Mouse (Mus musculus) MEL (cell line): Measurements from ENCODE around the gene Plcb3. TPM values are rescaled to one million over a fixed set of nuclear protein-coding genes. Genes with fewer than 3 reads are reported as not detected.

Experiments used
- DNase-seq: peaks from one replicate; pipeline ENCODE4 v3.0.0; 2011; ENCODE audit warnings: low read depth, low spot score
- H3K27ac ChIP-seq: 2 replicates; pipeline ENCODE4 v1.5.1; 2012; ENCODE audit warnings: low read depth, mild to moderate bottlenecking, control low read depth, low read length, moderate library complexity; ENCODE audit not compliant: control insufficient read depth
- H3K27me3 ChIP-seq, 2 experiments: fragments of 150-350 bp in 1 of 2; sonication (generic) in 1 of 2; 2 replicates each; pipeline ENCODE4 v1.6.1; 2012; ENCODE audit warnings: low read length in 2 of 2, mild to moderate bottlenecking in 2 of 2, improper control_type of control experiment in 1 of 2, moderate library complexity in 1 of 2; ENCODE audit not compliant: insufficient read depth in 2 of 2, control insufficient read depth in 1 of 2
- H3K36me3 ChIP-seq, 2 experiments: 2 replicates each; pipeline ENCODE4 v1.6.1; 2012 to 2014; ENCODE audit warnings: low read length in 2 of 2, improper control_type of control experiment in 1 of 2, inconsistent platforms in 1 of 2, mild to moderate bottlenecking in 1 of 2; ENCODE audit not compliant: insufficient read depth in 2 of 2, control insufficient read depth in 1 of 2
- H3K4me1 ChIP-seq, 2 experiments: fragments of 150-350 bp in 1 of 2; sonication (generic) in 1 of 2; 2 replicates each; pipeline ENCODE4 v1.6.1; 2012; ENCODE audit warnings: low read length in 2 of 2, improper control_type of control experiment in 1 of 2, mild to moderate bottlenecking in 1 of 2; ENCODE audit not compliant: insufficient read depth in 2 of 2, control insufficient read depth in 1 of 2
- H3K4me3 ChIP-seq, 2 experiments: fragments of 150-350 bp in 1 of 2; sonication (generic) in 1 of 2; 2 replicates each; pipeline ENCODE4 v1.5.1; 2012; ENCODE audit warnings: low read depth in 2 of 2, low read length in 2 of 2, mild to moderate bottlenecking in 2 of 2, moderate library complexity in 2 of 2, control low read depth in 1 of 2, improper control_type of control experiment in 1 of 2; ENCODE audit not compliant: control insufficient read depth in 1 of 2, insufficient read depth in 1 of 2
- H3K79me2 ChIP-seq: 2 replicates; pipeline ENCODE4 v1.6.1; 2012; ENCODE audit warnings: mild to moderate bottlenecking, low read length, moderate library complexity; ENCODE audit not compliant: control insufficient read depth, poor library complexity, insufficient read depth
- H3K9ac ChIP-seq: 2 replicates; pipeline ENCODE4 v1.6.1; 2012; ENCODE audit warnings: low read depth, mild to moderate bottlenecking, control low read depth, low read length, moderate library complexity; ENCODE audit not compliant: control insufficient read depth, poor library complexity, severe bottlenecking
- H3K9me3 ChIP-seq: fragments of 150-350 bp; sonication (generic); replicated peaks from 2 replicates; pipeline ENCODE4 v1.6.1; 2012; ENCODE audit warnings: mild to moderate bottlenecking, low read length, improper control_type of control experiment, moderate library complexity; ENCODE audit not compliant: insufficient read depth
- CHD1 ChIP-seq: IDR thresholded peaks from 2 replicates; pipeline ENCODE4 v1.6.1; 2012; ENCODE audit warnings: low read depth, mild to moderate bottlenecking, inconsistent platforms, low read length, improper control_type of control experiment
- CHD2 ChIP-seq: IDR thresholded peaks from 2 replicates; pipeline ENCODE4 v1.6.1; 2011; ENCODE audit warnings: low read length, improper control_type of control experiment
- CTCF ChIP-seq, 3 experiments: IDR thresholded peaks in 2 of 3; conservative IDR thresholded peaks in 1 of 3; 2 replicates each; pipeline ENCODE4 v1.5.1; 2011 to 2012; ENCODE audit warnings: low read length in 3 of 3, low read depth in 2 of 3, mild to moderate bottlenecking in 2 of 3, improper control_type of control experiment in 1 of 3, inconsistent platforms in 1 of 3, mixed read lengths in 1 of 3, moderate library complexity in 1 of 3; ENCODE audit not compliant: control insufficient read depth in 1 of 3, insufficient read depth in 1 of 3, poor library complexity in 1 of 3, severe bottlenecking in 1 of 3
- E2F4 ChIP-seq: IDR thresholded peaks from 2 replicates; pipeline ENCODE4 v1.6.1; 2011; ENCODE audit warnings: low read depth, low read length, improper control_type of control experiment, borderline replicate concordance
- EP300 ChIP-seq, 2 experiments: IDR thresholded peaks; 2 replicates each; pipeline ENCODE4 v1.6.1; 2011; ENCODE audit warnings: improper control_type of control experiment in 2 of 2, low read length in 2 of 2, low read depth in 1 of 2, mild to moderate bottlenecking in 1 of 2
- GATA1 ChIP-seq: IDR thresholded peaks from 2 replicates; pipeline ENCODE4 v1.6.1; 2011; ENCODE audit warnings: low read depth, low read length, improper control_type of control experiment
- HCFC1 ChIP-seq: IDR thresholded peaks from 2 replicates; pipeline ENCODE4 v1.6.1; 2012; ENCODE audit warnings: low read depth, mild to moderate bottlenecking, inconsistent platforms, low read length, improper control_type of control experiment, moderate library complexity
- JUND ChIP-seq: IDR thresholded peaks from 2 replicates; pipeline ENCODE4 v1.6.1; 2011; ENCODE audit warnings: low read depth, mild to moderate bottlenecking, improper control_type of control experiment, low read length
- KAT2A ChIP-seq: conservative IDR thresholded peaks from 2 replicates; pipeline ENCODE4 v1.6.1; 2012; ENCODE audit warnings: low read depth, low read length, improper control_type of control experiment, inconsistent platforms
- MAFK ChIP-seq: IDR thresholded peaks from 2 replicates; pipeline ENCODE4 v1.6.1; 2011; ENCODE audit warnings: low read depth, mild to moderate bottlenecking, low read length, improper control_type of control experiment, borderline replicate concordance
- MAX ChIP-seq: IDR thresholded peaks from 2 replicates; pipeline ENCODE4 v1.6.1; 2011; ENCODE audit warnings: low read length, improper control_type of control experiment
- MAZ ChIP-seq: IDR thresholded peaks from 2 replicates; pipeline ENCODE4 v1.6.1; 2012; ENCODE audit warnings: low read depth, mild to moderate bottlenecking, inconsistent platforms, low read length, improper control_type of control experiment
- MXI1 ChIP-seq: IDR thresholded peaks from 2 replicates; pipeline ENCODE4 v1.6.1; 2011; ENCODE audit warnings: mild to moderate bottlenecking, low read depth, low read length, improper control_type of control experiment
- MYC ChIP-seq: IDR thresholded peaks from 2 replicates; pipeline ENCODE4 v1.6.1; 2011; ENCODE audit warnings: low read depth, mild to moderate bottlenecking, low read length, improper control_type of control experiment, moderate library complexity
- NRF1 ChIP-seq: IDR thresholded peaks from 2 replicates; pipeline ENCODE4 v1.6.1; 2014; ENCODE audit warnings: low read depth, mild to moderate bottlenecking, inconsistent platforms, low read length, improper control_type of control experiment, moderate library complexity; ENCODE audit not compliant: poor library complexity, insufficient read depth, severe bottlenecking
- POLR2A ChIP-seq, 2 experiments: IDR thresholded peaks; 2 replicates each; pipeline ENCODE4 v1.6.1; 2011 to 2012; ENCODE audit warnings: low read length in 2 of 2, mild to moderate bottlenecking in 2 of 2, control low read depth in 1 of 2, improper control_type of control experiment in 1 of 2, low read depth in 1 of 2, moderate library complexity in 1 of 2; ENCODE audit not compliant: control insufficient read depth in 1 of 2, insufficient read depth in 1 of 2, poor library complexity in 1 of 2
- POLR2AphosphoS2 ChIP-seq: IDR thresholded peaks from 2 replicates; pipeline ENCODE4 v1.6.1; 2011; ENCODE audit warnings: low read length, improper control_type of control experiment
- POLR2AphosphoS5 ChIP-seq: IDR thresholded peaks from 2 replicates; pipeline ENCODE4 v1.6.1; 2012; ENCODE audit warnings: low read depth, borderline replicate concordance, mild to moderate bottlenecking, inconsistent platforms, low read length, moderate library complexity, mixed read lengths
- RAD21 ChIP-seq: IDR thresholded peaks from 2 replicates; pipeline ENCODE4 v1.6.1; 2011; ENCODE audit warnings: mild to moderate bottlenecking, low read depth, low read length, improper control_type of control experiment
- SIN3A ChIP-seq: IDR thresholded peaks from 2 replicates; pipeline ENCODE4 v1.6.1; 2012; ENCODE audit warnings: low read length, improper control_type of control experiment, inconsistent platforms
- SMC3 ChIP-seq: IDR thresholded peaks from 2 replicates; pipeline ENCODE4 v1.6.1; 2011; ENCODE audit warnings: low read depth, low read length, improper control_type of control experiment
- TCF12 ChIP-seq: IDR thresholded peaks from 2 replicates; pipeline ENCODE4 v1.6.1; 2014; ENCODE audit warnings: low read depth, mild to moderate bottlenecking, inconsistent platforms, low read length, improper control_type of control experiment, moderate library complexity
- UBTF ChIP-seq: IDR thresholded peaks from 2 replicates; pipeline ENCODE4 v1.6.1; 2012; ENCODE audit warnings: low read depth, mild to moderate bottlenecking, inconsistent platforms, low read length, improper control_type of control experiment, moderate library complexity, borderline replicate concordance; ENCODE audit not compliant: insufficient read depth
- USF1 ChIP-seq: IDR thresholded peaks from 2 replicates; pipeline ENCODE4 v1.6.1; 2014; ENCODE audit warnings: low read depth, mild to moderate bottlenecking, inconsistent platforms, low read length, improper control_type of control experiment, moderate library complexity
- USF2 ChIP-seq, 2 experiments: IDR thresholded peaks; 2 replicates each; pipeline ENCODE4 v1.6.1; 2011 to 2012; ENCODE audit warnings: improper control_type of control experiment in 2 of 2, low read length in 2 of 2, borderline replicate concordance in 1 of 2, inconsistent platforms in 1 of 2, low read depth in 1 of 2, mild to moderate bottlenecking in 1 of 2; ENCODE audit not compliant: insufficient read depth in 1 of 2
- ZC3H11A ChIP-seq: IDR thresholded peaks from 2 replicates; pipeline ENCODE4 v1.6.1; 2012; ENCODE audit warnings: low read depth, mild to moderate bottlenecking, inconsistent platforms, low read length, improper control_type of control experiment
- ZMIZ1 ChIP-seq: IDR thresholded peaks from 2 replicates; pipeline ENCODE4 v1.6.1; 2012; ENCODE audit warnings: low read depth, mild to moderate bottlenecking, inconsistent platforms, low read length, improper control_type of control experiment, moderate library complexity
- ZNF384 ChIP-seq: IDR thresholded peaks from 2 replicates; pipeline ENCODE4 v1.6.1; 2012; ENCODE audit warnings: low read depth, mild to moderate bottlenecking, inconsistent platforms, low read length, improper control_type of control experiment
- polyA plus RNA-seq, 2 experiments: library from polyadenylated mRNA; stranded (reverse) in 1 of 2; unstranded in 1 of 2; fragments of >175 nt in 1 of 2; fragments of >200 nt in 1 of 2; gene quantifications; 2 replicates each; pipeline versions ENCODE4 v1.2.1 to v1.2.4; 2012; ENCODE audit warnings: low replicate concordance in 2 of 2, low read depth in 1 of 2; ENCODE audit not compliant: insufficient read length in 2 of 2, insufficient read depth in 1 of 2, missing spikeins in 1 of 2
- total RNA-seq: library from RNA; depleted of rRNA; stranded (reverse); fragments of 300-350 nt; gene quantifications from 2 replicates; pipeline ENCODE4 v1.2.3, GENCODE M21; 2012

The Plcb3 gene
- total and polyA plus RNA-seq, 3 experiments = 12.6 to 30.8 TPM; not detected in 1

GRCm38 (mm10) chr19:6994489-6994888 is 18.2 kb upstream of the Plcb3 start:
- no peak overlapping the region for H3K27ac ChIP-seq
- peaks cover 4% of the 10 kb centered on the region; the same call in 1 of the 2 replicates for H3K79me2 ChIP-seq
- H3K36me3 ChIP-seq = 0 out of 4 replicates have a peak, but pooled peaks cover 0 to 2% of the 10 kb centered on the region in 2 experiments
- TF ChIP-seq SMC3 (no peak), CHD2 (no peak), EP300 (IDR thresholded peaks at IDR 0.05; ENCODE audit: low read depth in 1 of 2, low read length in 2 of 2) (no peak), MYC (no peak), MAZ (no peak), NRF1 (no peak), USF2 (IDR thresholded peaks at IDR 0.05; ENCODE audit: borderline replicate concordance in 1 of 2, insufficient read depth in 1 of 2, low read depth in 1 of 2, low read length in 2 of 2) (no peak), SIN3A (no peak), HCFC1 (no peak), MAX (no peak), CHD1 (no peak), GATA1 (no peak), ZNF384 (no peak), USF1 (no peak), TCF12 (no peak), ZC3H11A (no peak), E2F4 (no peak), POLR2AphosphoS2 (no peak)
- H3K27me3 ChIP-seq = no peaks in the 10 kb centered on the region
- no peaks in the 10 kb centered on the region for H3K9me3 ChIP-seq
- DNase-seq = no peak
- peaks cover 2 to 22% of the 10 kb centered on the region in 2 experiments; a peak in 3 of 4 replicates for H3K4me1 ChIP-seq
- H3K4me3 ChIP-seq = peak overlapping the region in 1 of 2 experiments; percentile 63; a peak in 1 of 4 replicates
- peak overlapping the region; percentile 69 for H3K9ac ChIP-seq

GRCm38 (mm10) chr19:6994002-6994401 is 17.7 kb upstream of the Plcb3 start:
- Histone ChIP-seq H3K27ac (no peak overlapping the region), H3K79me2 (peaks cover 4% of the 10 kb centered on the region; the same call in 1 of the 2 replicates), H3K9me3 (no peaks in the 10 kb centered on the region), H3K4me3 (no peak overlapping the region), H3K4me1 (peaks cover 2 to 22% of the 10 kb centered on the region in 2 experiments; a peak in 3 of 4 replicates), H3K27me3 (no peaks in the 10 kb centered on the region), H3K9ac (no peak overlapping the region), H3K36me3 (0 out of 4 replicates have a peak, but pooled peaks cover 0 to 2% of the 10 kb centered on the region in 2 experiments)
- TF ChIP-seq JUND (no peak), ZC3H11A (no peak), CHD1 (no peak), CTCF (IDR thresholded peaks at IDR 0.05 in 2 of 3, conservative IDR thresholded peaks at IDR 0.05 in 1 of 3; ENCODE audit: control insufficient read depth in 1 of 3, insufficient read depth in 1 of 3, low read depth in 2 of 3, low read length in 3 of 3, poor library complexity in 1 of 3, severe bottlenecking in 1 of 3) (no peak), MYC (no peak), SMC3 (no peak), USF1 (no peak), TCF12 (no peak), MAFK (no peak), KAT2A (no peak), RAD21 (no peak), POLR2AphosphoS5 (no peak), UBTF (no peak), MXI1 (no peak), ZMIZ1 (no peak), SIN3A (no peak), ZNF384 (no peak), E2F4 (no peak), POLR2A (IDR thresholded peaks at IDR 0.05; ENCODE audit: control insufficient read depth in 1 of 2, insufficient read depth in 1 of 2, low read depth in 1 of 2, low read length in 2 of 2, poor library complexity in 1 of 2) (no peak)
- no peak for DNase-seq
